Mouse (Mus musculus) heart, adult 9 months (tissue): ENCODE measurements around the gene Uspl1.
A peak's percentile ranks its signal among the peaks of the same experiment; 100 is the strongest.
"Not testable (repeated sequence)": the region's sequence is repeated elsewhere in the genome, so short reads cannot be mapped to it uniquely, and the experiment has no call there.

Experiments used
- DNase-seq, 2 experiments: peaks; one replicate each; pipeline ENCODE4 v3.0.0; 2022; ENCODE audit warnings: low spot score in 2 of 2

Uspl1 gene

DNA sequence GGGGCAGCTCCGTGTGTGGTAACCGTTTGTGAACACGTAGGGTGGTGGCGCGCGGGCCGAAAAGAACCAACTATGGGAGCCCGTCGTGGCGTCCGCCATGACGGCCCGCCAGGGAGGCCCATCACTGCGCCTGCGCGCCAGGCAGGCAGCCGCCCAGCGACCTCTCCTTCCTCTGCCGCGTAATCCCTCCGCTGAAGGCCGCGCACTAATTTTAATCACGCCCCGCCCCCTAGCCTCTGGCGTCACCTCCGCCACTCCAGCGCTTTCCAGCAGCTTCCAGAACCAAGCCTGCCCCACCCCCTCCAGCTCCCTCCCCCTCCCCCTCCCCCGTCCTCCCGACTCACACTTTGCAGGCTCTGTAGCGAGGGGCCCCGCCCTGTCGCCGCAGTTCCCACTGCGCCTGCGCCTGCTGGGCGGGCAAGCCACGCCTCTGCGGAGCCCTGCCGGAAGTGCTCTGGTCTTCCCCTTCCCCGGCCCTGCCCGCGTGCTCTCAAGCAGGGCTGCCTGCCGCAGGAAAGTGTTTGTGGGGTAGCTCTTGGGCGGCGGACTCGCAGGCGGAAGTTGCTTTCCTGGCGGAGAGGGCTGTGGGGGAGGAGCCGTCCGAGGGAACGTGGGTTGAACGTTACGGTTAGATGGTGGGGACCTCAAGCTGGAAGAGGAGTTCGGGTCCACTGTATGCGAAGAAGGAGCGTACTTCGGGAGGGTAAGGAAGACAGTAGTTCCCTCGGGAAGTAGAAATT lies at the start of gene Uspl1, which contains the start of gene Hmgb1:
Uspl1 (plus strand) TSS at position 247 of the 740 bp plus-strand sequence.
Hmgb1 (minus strand) TSS at position 386 of the 740 bp plus-strand sequence.
- DNase-seq, result peak; percentile 98

GRCm38 (mm10) chr5:149134751-149135454 lies 49.2 kb upstream of the Uspl1 start:
- DNase-seq, result no peak

- DNase-seq, result no peak
Measured at GRCm38 (mm10) chr5:149135455-149136354, 48.4 kb upstream of the Uspl1 start.

DNA sequence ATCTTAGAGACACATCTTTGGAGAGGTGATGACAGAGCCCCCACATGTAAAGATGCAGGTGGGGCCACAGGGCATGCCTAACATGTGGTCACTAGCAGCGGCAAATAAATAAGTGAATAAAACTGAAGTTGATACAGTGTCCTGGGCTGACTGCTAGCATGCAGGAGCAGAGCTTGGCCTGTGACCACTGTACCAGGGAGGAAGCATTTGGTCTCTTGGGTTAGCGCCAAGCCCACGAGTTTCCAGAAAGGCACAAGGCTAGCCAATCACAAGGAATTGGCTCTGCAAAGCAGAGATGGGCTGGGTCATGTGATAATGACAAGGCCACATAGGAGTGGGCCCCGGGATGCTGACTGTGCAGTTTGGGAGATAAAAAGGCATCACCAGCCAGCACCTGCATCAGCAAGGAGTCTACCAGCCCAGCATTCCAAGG lies 47.2 kb upstream of the Uspl1 start:
- DNase-seq, result peak in 1 of 2 experiments; percentile 7

DNA sequence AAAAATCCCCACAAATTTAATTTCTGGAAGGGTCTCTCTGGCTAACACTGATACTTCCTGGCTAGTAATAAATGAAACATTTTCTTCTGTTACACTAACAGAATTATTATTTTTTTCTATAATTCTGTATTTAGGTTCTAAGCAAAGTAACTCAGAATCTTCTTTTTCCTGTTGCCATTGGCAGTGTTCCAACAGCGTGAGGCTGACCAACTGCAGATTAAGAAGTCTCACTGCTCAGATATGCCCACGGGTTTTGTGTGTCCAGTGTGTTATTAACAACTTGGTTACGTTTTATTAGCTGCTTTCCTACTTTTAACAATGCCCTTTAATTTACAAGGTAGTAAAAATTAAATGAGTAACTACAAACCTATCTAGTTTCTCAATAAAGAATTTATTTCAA lies 46.7 kb upstream of the Uspl1 start:
- no peak for DNase-seq

DNA sequence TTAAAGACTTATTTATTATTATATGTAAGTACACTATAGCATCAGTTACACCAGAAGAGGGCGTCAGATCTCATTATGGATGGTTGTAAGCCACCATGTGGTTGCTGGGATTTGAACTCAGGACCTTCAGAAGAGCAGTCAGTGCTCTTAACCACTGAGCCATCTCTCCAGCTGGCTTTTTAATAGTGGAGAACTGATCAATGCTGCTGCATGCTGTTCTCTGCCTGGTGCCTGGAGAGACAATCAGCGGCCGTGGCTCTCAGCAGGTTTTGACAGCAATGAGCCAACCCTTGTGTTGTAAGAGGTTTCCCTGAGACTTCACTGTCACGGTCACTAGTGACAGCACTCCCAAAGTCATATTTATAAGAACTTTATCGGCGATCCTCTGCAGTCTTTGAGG lies 46.1 kb upstream of the Uspl1 start:
- not testable (repeated sequence) for DNase-seq

GRCm38 (mm10) chr5:149140336-149140735 lies 43.8 kb upstream of the Uspl1 start:
- DNase-seq, result no peak

DNA sequence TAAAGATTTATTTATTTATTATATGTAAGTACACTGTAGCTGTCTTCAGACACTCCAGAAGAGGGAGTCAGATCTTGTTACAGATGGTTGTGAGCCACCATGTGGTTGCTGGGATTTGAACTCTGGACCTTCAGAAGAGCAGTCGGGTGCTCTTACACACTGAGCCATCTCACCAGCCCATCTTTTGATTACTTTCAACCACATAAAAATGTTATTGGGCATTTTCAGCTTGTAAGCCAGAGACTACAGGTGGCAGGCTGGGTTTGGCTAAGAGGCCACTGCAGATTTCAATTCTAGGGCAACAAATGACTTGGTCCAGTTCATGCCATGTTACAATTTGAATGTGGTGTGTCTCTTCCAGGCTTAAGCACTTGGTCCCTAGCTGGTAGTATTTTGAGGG lies 43.0 kb upstream of the Uspl1 start:
- DNase-seq, result not testable (repeated sequence)

GRCm38 (mm10) chr5:149143766-149144375 lies 40.3 kb upstream of the Uspl1 start:
- DNase-seq, result peak in 1 of 2 experiments; percentile 13

GRCm38 (mm10) chr5:149146691-149147090 lies 37.5 kb upstream of the Uspl1 start:
- no peak for DNase-seq

DNA sequence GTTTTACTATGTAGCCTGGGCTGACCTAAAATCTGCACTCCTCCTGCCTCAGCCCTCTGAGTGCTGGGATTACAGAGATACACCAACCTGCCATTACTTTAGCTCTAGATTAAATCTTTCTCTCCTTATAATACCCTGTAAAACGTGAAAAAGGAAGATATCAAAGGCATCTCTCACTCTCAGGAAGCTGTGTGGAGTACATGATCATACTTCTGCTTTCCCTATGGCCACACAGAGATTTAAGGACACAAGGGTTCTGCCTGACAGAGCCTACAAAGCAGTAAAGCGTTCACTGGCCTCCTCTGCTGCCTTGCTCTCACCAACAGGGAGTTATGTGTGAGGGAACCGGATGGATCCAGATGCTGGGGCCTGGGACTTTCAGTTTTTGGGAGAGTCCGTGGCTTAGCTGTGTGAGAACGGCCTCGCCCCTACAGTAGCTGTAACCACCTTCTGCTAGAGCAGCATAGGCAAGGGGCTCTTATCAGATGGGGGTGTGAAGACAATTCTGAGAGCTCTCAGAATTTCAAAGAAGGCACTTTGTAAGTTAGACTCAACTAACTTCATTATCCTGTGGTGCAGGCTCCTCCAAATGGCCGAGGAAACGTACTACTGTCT lies 36.7 kb upstream of the Uspl1 start:
- DNase-seq, result no peak

DNA sequence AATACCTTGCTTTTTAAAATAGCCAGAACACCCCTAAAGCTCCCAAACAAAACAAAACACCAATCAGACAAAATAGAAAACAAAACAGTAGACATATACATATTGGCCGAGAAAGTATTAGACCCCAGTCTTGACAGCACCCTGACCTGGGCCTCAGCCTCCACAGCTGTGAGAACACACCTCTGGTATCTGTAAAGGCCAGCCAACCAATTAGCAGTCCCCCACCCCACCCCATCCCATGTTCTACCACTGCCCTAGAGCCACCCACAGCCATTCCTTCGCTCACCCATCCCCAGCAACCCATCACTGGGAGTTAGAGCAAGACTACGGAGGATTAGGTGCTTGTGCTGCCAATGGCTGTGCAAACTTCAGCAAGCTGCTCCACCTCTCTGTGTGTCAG lies 33.3 kb upstream of the Uspl1 start:
- DNase-seq, result no peak

GRCm38 (mm10) chr5:149152063-149152773 lies 31.9 kb upstream of the Uspl1 start:
- DNase-seq, result peak; percentile 34 to 46

DNA sequence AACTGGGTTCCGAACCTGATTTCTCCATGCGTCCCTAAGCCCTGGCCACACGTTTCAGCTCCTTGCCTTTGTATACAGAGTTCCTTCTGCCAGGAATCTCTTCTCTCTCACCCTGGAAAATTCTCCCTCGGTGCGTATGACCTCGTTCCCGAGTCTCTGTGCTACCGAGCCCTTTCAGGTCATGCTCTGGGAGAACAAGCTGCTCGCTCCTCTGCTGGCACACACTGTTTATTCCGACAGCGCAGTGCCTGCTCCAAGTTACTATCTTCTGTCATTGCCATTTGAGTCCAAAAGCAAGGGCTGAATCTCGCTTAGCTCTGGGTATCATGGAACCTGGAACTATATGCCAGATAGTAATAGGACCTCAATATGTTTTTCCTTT lies 31.4 kb upstream of the Uspl1 start:
- peak; percentile 36 to 56 for DNase-seq

GRCm38 (mm10) chr5:149156886-149157563 lies 27.1 kb upstream of the Uspl1 start:
- no peak for DNase-seq

DNA sequence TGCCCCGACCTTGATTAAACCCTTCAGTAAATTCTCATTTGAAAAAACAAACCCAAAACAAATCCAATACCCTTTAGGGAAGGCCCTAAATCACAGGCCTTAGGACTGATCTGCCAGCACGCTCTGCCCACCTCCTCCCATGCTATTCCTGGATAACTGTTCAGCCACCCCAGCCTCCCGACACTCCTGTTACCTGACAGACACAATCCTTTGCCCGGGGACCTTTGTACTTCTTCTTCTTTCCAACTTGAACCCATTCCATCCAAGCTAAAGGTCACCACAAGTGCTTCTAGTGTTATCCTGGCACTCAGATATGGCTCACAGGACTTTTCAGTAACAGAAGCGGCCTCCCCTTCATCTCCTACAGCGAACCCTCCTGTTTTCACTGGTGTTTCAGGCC lies 25.1 kb upstream of the Uspl1 start:
- DNase-seq, result peak; percentile 49 to 63

GRCm38 (mm10) chr5:149160469-149160868 lies 23.7 kb upstream of the Uspl1 start:
- no peak for DNase-seq

GRCm38 (mm10) chr5:149162890-149163289 lies 21.3 kb upstream of the Uspl1 start:
- DNase-seq, result peak in 1 of 2 experiments; percentile 28

DNA sequence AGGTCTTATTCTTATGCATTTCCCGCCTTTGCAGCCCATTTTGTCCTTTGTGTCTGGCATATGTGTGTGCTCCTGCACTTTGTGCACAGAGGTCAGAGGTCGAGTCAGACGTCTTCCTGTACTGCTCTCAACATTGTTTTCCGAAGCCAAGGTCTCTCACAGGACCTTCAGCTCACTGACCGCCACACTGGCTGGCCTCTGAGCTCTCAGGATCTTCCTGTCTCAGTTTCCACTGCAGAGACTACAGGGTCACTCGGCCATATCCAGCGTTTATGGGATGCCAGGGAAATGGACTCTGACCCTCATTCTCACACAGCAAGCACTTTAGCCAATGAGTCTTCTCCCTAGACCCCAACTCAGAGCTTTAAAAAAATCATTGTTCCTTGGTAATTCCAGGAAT lies 19.3 kb upstream of the Uspl1 start:
- DNase-seq, result no peak

- DNase-seq, result no peak
Measured at GRCm38 (mm10) chr5:149166011-149166410, 18.1 kb upstream of the Uspl1 start.
